Mouse (Mus musculus): ENCODE measurements around the gene Hus1b. TPM values are rescaled to one million over a fixed set of nuclear protein-coding genes. Genes with fewer than 3 reads are reported as not detected.

The Hus1b gene
- total and polyA plus RNA-seq, 3 experiments: 7.3 to 17.8 (median 9.0) TPM

DNA sequence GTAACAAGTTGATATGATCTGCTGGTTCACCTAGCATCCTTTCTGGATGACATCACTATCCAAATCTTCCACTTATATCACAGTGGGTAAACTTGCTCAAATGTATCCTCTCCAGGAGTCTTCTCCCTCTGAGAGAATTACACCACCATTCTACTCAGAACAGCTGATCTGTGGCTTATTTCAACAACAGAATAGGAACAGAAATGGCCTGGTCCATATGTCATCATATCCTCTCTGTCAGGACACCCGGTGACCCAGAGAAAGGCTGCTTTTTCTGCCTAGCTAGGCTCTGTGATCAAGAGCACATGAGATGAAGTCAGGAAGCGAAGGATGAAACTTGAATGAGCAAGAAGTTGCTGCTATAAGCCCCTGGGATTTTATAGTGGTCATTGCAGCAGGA lies 40.1 kb upstream of the Hus1b start:
- dilution Hi-C loops (cut with MboI; ENCODE audit: extremely low pct_ligation_motif_present, extremely low pct_unique_long_range_greater_than_20kb, low sequenced_read_pairs) (no loop called here), in situ Hi-C loops (cut with MboI; ENCODE audit: low pct_ligation_motif_present, low pct_unique_long_range_greater_than_20kb, low sequenced_read_pairs) (no loop called here)

GRCm38 (mm10) chr13:30986934-30987455 lies 39.4 kb upstream of the Hus1b start:
- Histone ChIP-seq H3K27me3 (replicated peaks) (no peaks in the 10 kb centered on the region), H3K4me2 (ENCODE audit: insufficient read depth, low read depth, poor library complexity, severe bottlenecking) (peak overlapping the region; percentile 96), H3K36me3 (replicated peaks in 1 of 2; ENCODE audit: control insufficient read depth in 1 of 2, insufficient read depth in 1 of 2, low read length in 1 of 2) (no peaks in the 10 kb centered on the region)

More for the DNA sequence above, 40.1 kb upstream of the Hus1b start:
- Histone ChIP-seq H3K4me3 (replicated peaks in 1 of 3; ENCODE audit: low read depth in 2 of 3, low read length in 2 of 3, poor library complexity in 1 of 3) (no peak overlapping the region), H3K9me3 (replicated peaks; ENCODE audit: low read length) (no peaks in the 10 kb centered on the region), H3K27me3 (replicated peaks) (no peaks in the 10 kb centered on the region), H3K79me2 (replicated peaks; ENCODE audit: control insufficient read depth, extremely low read depth, insufficient read depth, poor library complexity, severe bottlenecking) (no peaks in the 10 kb centered on the region), H3K9ac (ENCODE audit: insufficient read depth, low read depth) (no peak overlapping the region), H3K4me2 (ENCODE audit: insufficient read depth, low read depth, poor library complexity, severe bottlenecking) (no peak overlapping the region), H3K36me3 (replicated peaks in 1 of 2; ENCODE audit: control insufficient read depth in 1 of 2, insufficient read depth in 1 of 2, low read length in 1 of 2) (no peaks in the 10 kb centered on the region), H3K4me1 (ENCODE audit: control insufficient read depth in 1 of 2, insufficient read depth in 2 of 2) (peaks cover 4 to 22% of the 10 kb centered on the region in 2 experiments; a peak in 3 of 4 replicates), H3K27ac (ENCODE audit: insufficient read depth, low read depth) (no peak overlapping the region)
- DNase-seq (ENCODE audit: extremely low read depth): no peak
- TF ChIP-seq ZKSCAN1 (IDR thresholded peaks at IDR 0.05; ENCODE audit: borderline replicate concordance, low read depth, low read length): no peak
- TF ChIP-seq PAX5 (IDR thresholded peaks at IDR 0.05; ENCODE audit: low read length): no peak
- TF ChIP-seq EP300 (IDR thresholded peaks at IDR 0.05; ENCODE audit: low read length): no peak
- no peak for TF ChIP-seq CTCF (conservative IDR thresholded peaks at IDR 0.05 in 1 of 2, IDR thresholded peaks at IDR 0.05 in 1 of 2; ENCODE audit: low read depth in 2 of 2, low read length in 2 of 2)
- no peak for TF ChIP-seq ELF1 (IDR thresholded peaks at IDR 0.05; ENCODE audit: low read depth, low read length)
- TF ChIP-seq ZC3H11A (IDR thresholded peaks at IDR 0.05; ENCODE audit: low read depth, low read length): no peak
- TF ChIP-seq NELFE (IDR thresholded peaks at IDR 0.05; ENCODE audit: low read depth, low read length): no peak
- no peak for TF ChIP-seq MEF2A (IDR thresholded peaks at IDR 0.05; ENCODE audit: borderline replicate concordance, low read depth, low read length)

DNA sequence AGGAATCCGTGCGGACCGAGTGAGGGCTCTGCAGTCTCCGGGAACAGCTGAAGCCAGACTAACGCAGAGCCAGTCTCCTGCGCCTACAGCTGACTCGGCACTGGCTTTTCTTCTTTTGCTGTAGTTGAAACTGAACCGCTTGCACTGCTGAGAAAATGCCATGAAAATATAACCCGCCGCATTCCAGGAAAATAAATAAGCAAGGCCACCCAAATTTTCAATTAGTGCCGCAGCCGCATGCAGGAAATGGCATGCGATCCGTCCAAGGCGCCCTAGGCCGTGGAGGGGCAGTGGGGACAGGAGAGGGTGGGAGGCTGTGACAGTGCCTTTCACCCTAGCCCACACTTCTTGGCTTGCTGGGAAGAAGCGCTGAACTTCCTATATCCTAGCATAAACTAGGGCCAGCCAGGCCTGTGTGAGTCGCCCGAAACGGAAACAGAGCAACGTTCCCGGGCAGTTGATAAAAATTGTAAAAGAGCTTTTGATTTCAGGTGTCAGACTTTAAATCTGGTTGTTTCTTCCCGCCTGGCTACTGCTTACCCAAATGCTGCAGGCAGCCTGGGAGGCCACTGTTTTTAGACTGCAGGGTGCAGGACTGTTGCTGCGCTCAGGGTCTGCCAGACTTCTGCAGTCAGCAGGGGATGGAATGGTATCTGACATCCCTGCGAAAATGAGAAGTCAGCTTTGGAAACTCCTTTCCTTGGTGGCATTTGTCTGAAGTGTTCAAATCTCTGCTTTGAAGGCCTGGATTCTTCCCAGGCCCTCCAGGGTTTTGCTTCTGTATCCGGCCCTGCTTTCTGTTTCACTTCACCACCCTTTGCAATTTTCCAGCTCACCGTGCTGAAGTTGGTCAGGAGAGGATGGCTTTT lies 38.3 kb upstream of the Hus1b start:
- Histone ChIP-seq H3K9ac (ENCODE audit: insufficient read depth, low read depth) (peak overlapping the region; percentile 24), H3K27me3 (replicated peaks) (no peaks in the 10 kb centered on the region), H3K4me2 (ENCODE audit: insufficient read depth, low read depth, poor library complexity, severe bottlenecking) (peak overlapping the region; percentile 96), H3K9me3 (replicated peaks; ENCODE audit: low read length) (no peaks in the 10 kb centered on the region), H3K27ac (ENCODE audit: insufficient read depth, low read depth) (no peak overlapping the region), H3K4me1 (ENCODE audit: control insufficient read depth in 1 of 2, insufficient read depth in 2 of 2) (peaks cover 6 to 30% of the 10 kb centered on the region in 2 experiments), H3K36me3 (replicated peaks in 1 of 2; ENCODE audit: control insufficient read depth in 1 of 2, insufficient read depth in 1 of 2, low read length in 1 of 2) (no peaks in the 10 kb centered on the region), H3K4me3 (replicated peaks in 1 of 3; ENCODE audit: low read depth in 2 of 3, low read length in 2 of 3, poor library complexity in 1 of 3) (peak overlapping the region in 2 of 3 experiments; percentile 48 to 50), H3K79me2 (replicated peaks; ENCODE audit: control insufficient read depth, extremely low read depth, insufficient read depth, poor library complexity, severe bottlenecking) (no peaks in the 10 kb centered on the region)
- DNase-seq (ENCODE audit: extremely low read depth): no peak
- in situ Hi-C loops (cut with MboI; ENCODE audit: low pct_ligation_motif_present, low pct_unique_long_range_greater_than_20kb, low sequenced_read_pairs): no loop called here
- dilution Hi-C loops (cut with MboI; ENCODE audit: extremely low pct_ligation_motif_present, extremely low pct_unique_long_range_greater_than_20kb, low sequenced_read_pairs): no loop called here
- TF ChIP-seq JUN (IDR thresholded peaks at IDR 0.05; ENCODE audit: insufficient read depth, low read depth, low read length) (no peak), PAX5 (IDR thresholded peaks at IDR 0.05; ENCODE audit: low read length) (no peak), MXI1 (IDR thresholded peaks at IDR 0.05; ENCODE audit: low read depth, low read length) (no peak; the same call in 1 of the 2 replicates), SMC3 (IDR thresholded peaks at IDR 0.05; ENCODE audit: low read depth, low read length) (no peak), BHLHE40 (IDR thresholded peaks at IDR 0.05; ENCODE audit: low read depth, low read length) (no peak), JUND (conservative IDR thresholded peaks at IDR 0.05; ENCODE audit: low read depth, low read length) (no peak), UBTF (IDR thresholded peaks at IDR 0.05; ENCODE audit: low read depth, low read length) (no peak), MYC (IDR thresholded peaks at IDR 0.05; ENCODE audit: low read depth, low read length) (no peak), CHD2 (IDR thresholded peaks at IDR 0.05; ENCODE audit: low read length) (no peak)

More at GRCm38 (mm10) chr13:30986934-30987455, 39.4 kb upstream of the Hus1b start:
- Histone ChIP-seq H3K4me3 (replicated peaks in 1 of 3; ENCODE audit: low read depth in 2 of 3, low read length in 2 of 3, poor library complexity in 1 of 3) (peak overlapping the region in 1 of 3 experiments; percentile 25), H3K27ac (ENCODE audit: insufficient read depth, low read depth) (no peak overlapping the region), H3K4me1 (ENCODE audit: control insufficient read depth in 1 of 2, insufficient read depth in 2 of 2) (peaks cover 6 to 28% of the 10 kb centered on the region in 2 experiments), H3K79me2 (replicated peaks; ENCODE audit: control insufficient read depth, extremely low read depth, insufficient read depth, poor library complexity, severe bottlenecking) (no peaks in the 10 kb centered on the region), H3K9me3 (replicated peaks; ENCODE audit: low read length) (no peaks in the 10 kb centered on the region), H3K9ac (ENCODE audit: insufficient read depth, low read depth) (0 out of 2 replicates have a peak overlapping the region, but pooled peaks have one; percentile 12)
- in situ Hi-C loops (cut with MboI; ENCODE audit: low pct_ligation_motif_present, low pct_unique_long_range_greater_than_20kb, low sequenced_read_pairs) (no loop called here), dilution Hi-C loops (cut with MboI; ENCODE audit: extremely low pct_ligation_motif_present, extremely low pct_unique_long_range_greater_than_20kb, low sequenced_read_pairs) (no loop called here)
- TF ChIP-seq SIN3A (IDR thresholded peaks at IDR 0.05; ENCODE audit: low read length) (peak; percentile 13; the same call in 1 of the 2 replicates), USF1 (IDR thresholded peaks at IDR 0.05; ENCODE audit: low read depth, low read length) (no peak), E2F4 (IDR thresholded peaks at IDR 0.05; ENCODE audit: insufficient replicate concordance, low read depth, low read length) (no peak)
- DNase-seq (ENCODE audit: extremely low read depth): no peak
